Mouse (Mus musculus): ENCODE measurements at regions not wholly inside any gene's neighbourhood (a gene's known extent, or its start where the extent isn't known, plus 50 kb on each side); places are given as distances from the start of the nearest gene placed in this dataset.

GRCm38 (mm10) chr8:87202639-87203160, 269.7 kb downstream of the Cbln1 start:
- DNase-seq (ENCODE audit: low spot score), result no peak

GRCm38 (mm10) chr8:87199461-87200131, 272.8 kb downstream of the Cbln1 start:
- DNase-seq (ENCODE audit: low spot score), result no peak

- DNase-seq (ENCODE audit: low spot score), result no peak
Measured at GRCm38 (mm10) chr8:87197867-87198536, 274.4 kb downstream of the Cbln1 start.

- no peak for DNase-seq (ENCODE audit: low spot score)
Measured at GRCm38 (mm10) chr8:87197000-87197399, 275.4 kb downstream of the Cbln1 start.

- DNase-seq (ENCODE audit: low spot score), result no peak
Measured at GRCm38 (mm10) chr8:87196050-87196449, 276.4 kb downstream of the Cbln1 start.

- no peak for DNase-seq (ENCODE audit: low spot score)
Measured at GRCm38 (mm10) chr8:87189791-87190385, 282.5 kb downstream of the Cbln1 start.

- no peak for DNase-seq (ENCODE audit: low spot score)
Measured at GRCm38 (mm10) chr8:87182888-87183287, 289.5 kb downstream of the Cbln1 start.

- no peak for DNase-seq (ENCODE audit: low spot score)
Measured at GRCm38 (mm10) chr8:87178561-87178960, 293.5 kb upstream of the N4bp1 start.

- DNase-seq (ENCODE audit: low spot score), result no peak
Measured at GRCm38 (mm10) chr8:87177620-87178019, 292.6 kb upstream of the N4bp1 start.

GRCm38 (mm10) chr8:87175097-87175496, 290.0 kb upstream of the N4bp1 start:
- no peak for DNase-seq (ENCODE audit: low spot score)

- no peak for DNase-seq (ENCODE audit: low spot score)
Measured at GRCm38 (mm10) chr8:87173720-87174119, 288.7 kb upstream of the N4bp1 start.

- no peak for DNase-seq (ENCODE audit: low spot score)
Measured at GRCm38 (mm10) chr8:87166771-87167170, 281.7 kb upstream of the N4bp1 start.

GRCm38 (mm10) chr8:87160416-87160815, 275.4 kb upstream of the N4bp1 start:
- DNase-seq (ENCODE audit: low spot score), result no peak

GRCm38 (mm10) chr8:87158322-87158721, 273.3 kb upstream of the N4bp1 start:
- DNase-seq (ENCODE audit: low spot score), result no peak

- DNase-seq (ENCODE audit: low spot score), result no peak
Measured at GRCm38 (mm10) chr8:87155819-87156425, 270.9 kb upstream of the N4bp1 start.

- no peak for DNase-seq (ENCODE audit: low spot score)
Measured at GRCm38 (mm10) chr8:87152068-87152915, 267.2 kb upstream of the N4bp1 start.

GRCm38 (mm10) chr8:87148853-87149252, 263.8 kb upstream of the N4bp1 start:
- no peak for DNase-seq (ENCODE audit: low spot score)

- no peak for DNase-seq (ENCODE audit: low spot score)
Measured at GRCm38 (mm10) chr8:87147704-87148103, 262.6 kb upstream of the N4bp1 start.

- no peak for DNase-seq (ENCODE audit: low spot score)
Measured at GRCm38 (mm10) chr8:87137412-87137811, 252.4 kb upstream of the N4bp1 start.

GRCm38 (mm10) chr8:87131716-87132115, 246.7 kb upstream of the N4bp1 start:
- DNase-seq (ENCODE audit: low spot score), result no peak

- DNase-seq (ENCODE audit: low spot score), result no peak
Measured at GRCm38 (mm10) chr8:87130691-87131090, 245.6 kb upstream of the N4bp1 start.

- no peak for DNase-seq (ENCODE audit: low spot score)
Measured at GRCm38 (mm10) chr8:87128593-87128992, 243.5 kb upstream of the N4bp1 start.
